Mouse (Mus musculus) heart, adult 2 months (tissue): ENCODE data around the gene Map6d1. TPM values are rescaled to one million over a fixed set of nuclear protein-coding genes. Genes with fewer than 3 reads are reported as not detected.

Experiments
- DNase-seq, 2 experiments: peaks; one replicate each; pipeline ENCODE4 v3.0.0; 2021
- H3K27ac ChIP-seq: fragments of 200-600 bp; 2 replicates; pipeline ENCODE4 v1.8.1; 2022
- H3K27me3 ChIP-seq: fragments of 200-500 bp; 2 replicates; pipeline ENCODE4 v1.6.1; 2012; ENCODE audit warnings: mild to moderate bottlenecking, low read length, inconsistent platforms, mixed read lengths; ENCODE audit not compliant: control insufficient read depth, insufficient read depth
- H3K36me3 ChIP-seq: fragments of 200-500 bp; 2 replicates; pipeline ENCODE4 v1.6.1; 2012; ENCODE audit warnings: low read length, inconsistent platforms; ENCODE audit not compliant: control insufficient read depth, insufficient read depth
- H3K4me1 ChIP-seq: fragments of 200-500 bp; 2 replicates; pipeline ENCODE4 v1.6.1; 2011; ENCODE audit warnings: low read length; ENCODE audit not compliant: control insufficient read depth, insufficient read depth
- H3K4me3 ChIP-seq: fragments of 200-600 bp; 2 replicates; pipeline ENCODE4 v1.8.1; 2022
- H3K79me2 ChIP-seq: fragments of 200-500 bp; replicated peaks from 2 replicates; pipeline ENCODE4 v1.6.1; 2012; ENCODE audit warnings: mild to moderate bottlenecking, inconsistent platforms, low read length, moderate library complexity, mixed read lengths; ENCODE audit not compliant: control insufficient read depth, insufficient read depth
- H3K9ac ChIP-seq: fragments of 200-500 bp; 2 replicates; pipeline ENCODE4 v1.6.1; 2012; ENCODE audit warnings: low read depth, mild to moderate bottlenecking, control low read depth, inconsistent platforms, low read length, mixed read lengths
- CTCF ChIP-seq: fragments of 200-600 bp; IDR thresholded peaks from 2 replicates; pipeline ENCODE4 v1.8.1; 2022; ENCODE audit warnings: antibody characterized with exemption, mild to moderate bottlenecking, moderate library complexity
- EP300 ChIP-seq: fragments of 200-500 bp; IDR thresholded peaks from 2 replicates; pipeline ENCODE4 v1.6.1; 2011; ENCODE audit warnings: low read depth, low read length, control low read depth; ENCODE audit not compliant: insufficient read depth
- POLR2A ChIP-seq: fragments of 200-500 bp; IDR thresholded peaks from 2 replicates; pipeline ENCODE4 v1.6.1; 2011; ENCODE audit warnings: mild to moderate bottlenecking, low read depth, low read length, control low read depth; ENCODE audit not compliant: insufficient read depth
- WGBS: fragments of 180-500 bp; shearing (Covaris S2); methylation state at CpG from one replicate; pipeline ENCODE4 v1.1.7; 2018; 5-methylcytosine and 5-hydroxymethylcytosine counted together
- intact Hi-C: fragments of 180-260 bp; cut with DNase I; formaldehyde crosslinking; loops from one replicate; pipeline ENCODE4 v1.15.1; 2025
- polyA plus RNA-seq: library from polyadenylated mRNA; depleted of rRNA; stranded (reverse); fragments of >200 nt; gene quantifications from 2 replicates; pipeline ENCODE4 v1.2.3, GENCODE M21; 2012
- total RNA-seq, 2 experiments: library from RNA; stranded (reverse); gene quantifications; 2 replicates each; pipeline ENCODE4 v1.2.3; 2021

Map6d1 gene
- total and polyA plus RNA-seq, 3 experiments: 0.23 to 1.6 (median 1.0) TPM

DNA sequence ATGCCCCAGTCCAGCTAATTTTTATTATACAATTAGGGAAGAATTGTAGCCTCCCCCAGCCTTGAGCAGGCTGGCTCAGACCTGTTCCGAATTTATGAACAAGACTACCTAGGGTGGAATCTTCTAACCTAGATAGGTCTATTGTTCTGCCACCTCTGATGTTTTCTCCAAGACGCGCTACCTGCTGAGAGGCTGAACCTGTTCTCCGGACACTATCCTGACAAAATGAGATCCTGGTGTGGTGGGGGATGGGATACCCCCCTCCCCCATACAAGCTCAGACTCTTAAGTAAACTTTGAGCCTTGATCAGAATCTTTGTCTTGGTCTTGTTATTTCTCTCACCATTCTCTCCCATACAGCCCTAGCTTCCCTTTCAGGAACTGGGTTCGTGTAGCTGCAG is 16.8 kb upstream of the Map6d1 start:
- Histone ChIP-seq H3K9ac (no peak overlapping the region), H3K79me2 (no peaks in the 10 kb centered on the region), H3K4me1 (no peaks in the 10 kb centered on the region), H3K27ac (no peak overlapping the region), H3K27me3 (no peaks in the 10 kb centered on the region), H3K36me3 (no peaks in the 10 kb centered on the region), H3K4me3 (no peak overlapping the region)
- no peak for TF ChIP-seq POLR2A
- TF ChIP-seq EP300: no peak
- no peak for TF ChIP-seq CTCF
- no peak for DNase-seq
- WGBS: 85% methylated on average over 5 of the region's 5 CpGs
- intact Hi-C loops: no loop called here

DNA sequence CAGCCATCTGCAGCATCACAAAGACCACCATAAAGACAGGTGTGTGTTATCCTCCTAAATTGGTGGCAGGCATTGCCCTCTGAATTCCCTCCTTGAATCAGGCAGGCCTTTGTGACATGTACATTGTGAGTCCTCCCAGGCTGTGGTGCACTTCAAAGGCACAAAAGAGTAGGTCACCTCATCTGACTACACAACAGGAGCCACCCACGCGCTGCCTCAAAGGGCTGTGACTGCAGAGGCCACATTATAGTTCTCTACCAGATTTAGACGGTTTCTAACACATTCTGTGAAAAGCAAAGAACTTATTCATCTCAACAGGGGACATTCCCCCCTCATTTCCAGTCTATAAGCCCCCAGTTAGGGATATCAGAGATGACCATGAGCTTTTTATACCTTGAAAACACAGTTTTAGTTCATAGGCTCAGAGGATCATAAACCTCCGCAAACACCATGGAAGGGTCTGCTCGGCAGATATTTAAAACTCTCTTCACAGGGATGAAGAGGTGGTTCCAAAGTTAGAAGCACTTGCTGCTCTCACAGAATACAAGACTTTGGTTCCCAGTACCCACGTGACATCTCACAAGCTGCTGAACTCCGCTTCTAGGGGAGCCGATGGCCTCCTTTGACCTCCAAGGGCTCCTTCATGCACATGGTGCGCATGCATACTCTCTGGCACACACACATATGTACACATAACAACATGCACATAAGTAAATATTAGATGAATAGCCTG is 7.5 kb upstream of the Map6d1 start:
- no peak overlapping the region for H3K4me3 ChIP-seq
- H3K27ac ChIP-seq: no peak overlapping the region
- DNase-seq: no peak
- intact Hi-C loops: no loop called here
- 84% methylated on average over 9 of the region's 9 CpGs for WGBS
- H3K79me2 ChIP-seq: no peaks in the 10 kb centered on the region
- no peaks in the 10 kb centered on the region for H3K36me3 ChIP-seq
- no peak overlapping the region for H3K9ac ChIP-seq
- H3K27me3 ChIP-seq: no peaks in the 10 kb centered on the region
- TF ChIP-seq POLR2A (no peak), CTCF (no peak), EP300 (no peak)
- no peaks in the 10 kb centered on the region for H3K4me1 ChIP-seq

DNA sequence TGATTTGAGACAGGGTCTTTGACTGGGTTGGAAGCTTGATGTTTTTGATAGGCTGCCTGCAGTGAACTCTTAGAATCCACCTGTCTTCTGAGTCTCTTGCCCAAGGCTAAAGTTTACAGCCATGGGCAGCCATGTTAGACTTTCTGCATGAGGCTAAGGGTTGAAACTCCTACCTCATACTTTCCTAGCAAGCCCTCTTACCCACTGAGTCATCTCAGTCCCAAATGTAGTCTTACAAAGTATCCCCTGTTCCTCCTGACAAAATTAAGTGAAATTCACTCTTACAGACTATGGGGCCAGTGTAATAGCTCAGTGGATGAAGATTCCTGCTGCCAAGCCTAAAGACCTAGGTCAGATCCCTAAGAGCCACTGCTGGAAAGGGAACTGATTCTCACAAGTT is 5.9 kb upstream of the Map6d1 start:
- no peak for DNase-seq
- intact Hi-C loops: no loop called here
- Histone ChIP-seq H3K4me3 (no peak overlapping the region), H3K36me3 (no peaks in the 10 kb centered on the region), H3K27me3 (no peaks in the 10 kb centered on the region), H3K4me1 (no peaks in the 10 kb centered on the region), H3K79me2 (no peaks in the 10 kb centered on the region), H3K9ac (no peak overlapping the region), H3K27ac (no peak overlapping the region)
- TF ChIP-seq EP300 (no peak), POLR2A (no peak), CTCF (no peak)

DNA sequence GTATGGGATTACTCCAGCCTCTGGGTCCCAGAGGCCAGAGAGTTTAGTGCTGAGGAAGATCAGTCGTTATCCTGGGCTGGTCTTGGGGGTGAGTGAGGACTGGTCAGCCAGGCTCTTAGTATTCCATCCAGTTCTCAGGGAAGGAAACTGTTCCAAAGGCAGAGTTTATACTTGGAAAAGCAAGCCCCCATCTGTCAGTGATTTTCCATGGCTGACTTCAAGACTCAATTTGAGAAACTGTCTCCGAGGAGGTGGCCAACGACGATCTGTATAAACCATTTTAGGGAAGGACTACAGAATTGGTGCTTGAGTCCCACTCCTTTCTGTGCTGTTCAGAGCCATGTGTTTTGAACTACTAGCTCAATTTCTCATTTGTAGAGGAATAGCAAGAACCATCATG is 2.5 kb downstream of the Map6d1 start:
- DNase-seq: no peak
- Histone ChIP-seq H3K27me3 (peaks cover 1% of the 10 kb centered on the region; the same call in 1 of the 2 replicates), H3K4me3 (no peak overlapping the region), H3K9ac (no peak overlapping the region), H3K79me2 (no peaks in the 10 kb centered on the region), H3K4me1 (no peaks in the 10 kb centered on the region; the same call in 1 of the 2 replicates), H3K27ac (no peak overlapping the region), H3K36me3 (no peaks in the 10 kb centered on the region)
- TF ChIP-seq POLR2A: no peak
- TF ChIP-seq EP300: no peak
- no peak for TF ChIP-seq CTCF
- intact Hi-C loops: no loop called here
- 86% methylated on average over 4 of the region's 4 CpGs for WGBS

GRCm38 (mm10) chr16:20237426-20237825 is 3.7 kb downstream of the Map6d1 start:
- Histone ChIP-seq H3K4me3 (no peak overlapping the region), H3K27me3 (peaks cover 1% of the 10 kb centered on the region; the same call in 1 of the 2 replicates), H3K27ac (no peak overlapping the region), H3K79me2 (no peaks in the 10 kb centered on the region), H3K9ac (no peak overlapping the region), H3K36me3 (no peaks in the 10 kb centered on the region), H3K4me1 (no peaks in the 10 kb centered on the region; the same call in 1 of the 2 replicates)
- TF ChIP-seq EP300: no peak
- no peak for TF ChIP-seq POLR2A
- TF ChIP-seq CTCF: no peak
- WGBS: 73% methylated on average over 4 of the region's 4 CpGs
- intact Hi-C loops: no loop called here
- DNase-seq: no peak

- Histone ChIP-seq H3K27ac (no peak overlapping the region), H3K9ac (no peak overlapping the region), H3K79me2 (no peaks in the 10 kb centered on the region), H3K36me3 (no peaks in the 10 kb centered on the region), H3K27me3 (no peaks in the 10 kb centered on the region), H3K4me3 (no peak overlapping the region), H3K4me1 (no peaks in the 10 kb centered on the region)
- no peak for TF ChIP-seq CTCF
- no peak for TF ChIP-seq POLR2A
- no peak for TF ChIP-seq EP300
- intact Hi-C loops: no loop called here
- no peak for DNase-seq
- WGBS: 59% methylated on average over 4 of the region's 4 CpGs
Measured at GRCm38 (mm10) chr16:20234406-20234805, 6.8 kb downstream of the Map6d1 start.
